19 mouse cellular contexts compared by ENCODE assay signal in genomic region chr13:91040421-91040820, GRCm38 (mm10).
DNase-seq lines count a peak whose midpoint lies in the region; ATAC-seq and TF ChIP-seq lines count a peak whose summit lies in the region.
"Had no signal": no experiment of that assay in that cellular context is flagged by ENCODE, and none has a peak within 500 bp of the region (broad histone marks: within the 10 kb centered on the region; RNA-seq: fewer than 3 reads in every experiment).

No protein-coding gene starts in this region.

- H3K36me3 ChIP-seq in lung, postnatal 0 days (ENCODE audit: insufficient read depth, low read length) = no peaks in the 10 kb centered on the region
- no peaks in the 10 kb centered on the region for H3K36me3 ChIP-seq in limb, embryonic 13.5 days
- no peaks in the 10 kb centered on the region for H3K36me3 ChIP-seq in intestine, embryonic 15.5 days
- H3K36me3 ChIP-seq in hindbrain, embryonic 12.5 days = no peaks in the 10 kb centered on the region
- H3K36me3 ChIP-seq: heart, embryonic 10.5 days; hindbrain, embryonic 10.5 days; limb, embryonic 15.5 days; midbrain, embryonic 12.5 days had no signal

- no peak overlapping the region for H3K4me2 ChIP-seq in lung, postnatal 0 days (replicated peaks; ENCODE audit: low read depth, low read length)
- H3K4me2 ChIP-seq in limb, embryonic 13.5 days (replicated peaks) = no peak overlapping the region
- no peak overlapping the region for H3K4me2 ChIP-seq in intestine, embryonic 15.5 days (replicated peaks)
- H3K4me2 ChIP-seq in hindbrain, embryonic 12.5 days (replicated peaks) = no peak overlapping the region
- H3K4me2 ChIP-seq: limb, embryonic 15.5 days; midbrain, embryonic 12.5 days had no signal

- intact Hi-C loops in gastrocnemius, postnatal 14 days (cut with DNase I; ENCODE audit: low total_unique reads) = no loop called here

- H3K4me1 ChIP-seq in lung, postnatal 0 days (ENCODE audit: insufficient read depth, low read depth, low read length) = no peaks in the 10 kb centered on the region
- H3K4me1 ChIP-seq in limb, embryonic 13.5 days = peaks cover 25% of the 10 kb centered on the region
- H3K4me1 ChIP-seq in intestine, embryonic 15.5 days (replicated peaks) = no peaks in the 10 kb centered on the region
- no peaks in the 10 kb centered on the region; the same call in 1 of the 2 replicates for H3K4me1 ChIP-seq in hindbrain, embryonic 12.5 days
- H3K4me1 ChIP-seq: hindbrain, embryonic 10.5 days; midbrain, embryonic 12.5 days had no signal

- H3K27ac ChIP-seq in lung, postnatal 0 days (ENCODE audit: low read length) = no peak overlapping the region
- H3K27ac ChIP-seq in limb, embryonic 13.5 days = peak overlapping the region; percentile 61; the same call in 1 of the 2 replicates
- no peak overlapping the region for H3K27ac ChIP-seq in intestine, embryonic 15.5 days
- H3K27ac ChIP-seq in hindbrain, embryonic 12.5 days = no peak overlapping the region
- H3K27ac ChIP-seq: gastrocnemius, adult 2 months; heart, embryonic 10.5 days; hindbrain, embryonic 10.5 days; liver, embryonic 14.5 days; midbrain, embryonic 12.5 days had no signal

- no peak overlapping the region for H3K4me3 ChIP-seq in lung, postnatal 0 days (ENCODE audit: low read depth, low read length)
- no peak overlapping the region for H3K4me3 ChIP-seq in limb, embryonic 13.5 days
- H3K4me3 ChIP-seq in intestine, embryonic 15.5 days (replicated peaks) = no peak overlapping the region
- no peak overlapping the region for H3K4me3 ChIP-seq in hindbrain, embryonic 12.5 days
- H3K4me3 ChIP-seq: gastrocnemius, adult 2 months; heart, embryonic 10.5 days; hindbrain, embryonic 10.5 days; limb, embryonic 15.5 days; midbrain, embryonic 12.5 days had no signal

- no peaks in the 10 kb centered on the region for H3K27me3 ChIP-seq in lung, postnatal 0 days (replicated peaks; ENCODE audit: insufficient read depth, low read length)
- H3K27me3 ChIP-seq in limb, embryonic 13.5 days = no peaks in the 10 kb centered on the region
- H3K27me3 ChIP-seq in intestine, embryonic 15.5 days (replicated peaks) = no peaks in the 10 kb centered on the region
- no peaks in the 10 kb centered on the region for H3K27me3 ChIP-seq in hindbrain, embryonic 12.5 days
- H3K27me3 ChIP-seq: limb, embryonic 15.5 days; midbrain, embryonic 12.5 days had no signal

- DNase-seq in gastrocnemius, postnatal 14 days = peak; percentile 9
- DNase-seq in gastrocnemius, postnatal 25 days = no peak
- DNase-seq in lung, postnatal 0 days (ENCODE audit: low spot score) = peak; percentile 44
- DNase-seq in lung, postnatal 14 days = no peak
- DNase-seq in adrenal gland, postnatal 14 days = peak; percentile 28
- DNase-seq: cerebellum, adult 11 months; gastrocnemius, adult 2 months; kidney, postnatal 14 days; right cerebral cortex, postnatal 14 days; thymus, postnatal 14 days had no signal

- TF ChIP-seq CTCF in lung, postnatal 0 days (IDR thresholded peaks at IDR 0.05) = no peak

- no peak for ATAC-seq in lung, postnatal 0 days
- ATAC-seq in limb, embryonic 13.5 days (ENCODE audit: low FRiP score, low read depth) = no peak; the same call in 1 of the 2 replicates
- no peak for ATAC-seq in intestine, embryonic 15.5 days
- no peak for ATAC-seq in hindbrain, embryonic 12.5 days (ENCODE audit: low FRiP score)
- ATAC-seq: forebrain, embryonic 14.5 days had no signal

- no peak for TF ChIP-seq EP300 in lung, postnatal 0 days (IDR thresholded peaks at IDR 0.05)

- no peak overlapping the region for H3K9ac ChIP-seq in lung, postnatal 0 days (replicated peaks; ENCODE audit: low read depth)
- H3K9ac ChIP-seq in limb, embryonic 13.5 days = no peak overlapping the region
- H3K9ac ChIP-seq in intestine, embryonic 15.5 days = no peak overlapping the region
- no peak overlapping the region for H3K9ac ChIP-seq in hindbrain, embryonic 12.5 days
- H3K9ac ChIP-seq: limb, embryonic 15.5 days; liver, embryonic 14.5 days; midbrain, embryonic 12.5 days had no signal

- no peaks in the 10 kb centered on the region for H3K9me3 ChIP-seq in lung, postnatal 0 days (ENCODE audit: low read length)
- no peaks in the 10 kb centered on the region for H3K9me3 ChIP-seq in limb, embryonic 13.5 days
- H3K9me3 ChIP-seq in intestine, embryonic 15.5 days = no peaks in the 10 kb centered on the region
- H3K9me3 ChIP-seq in hindbrain, embryonic 12.5 days (replicated peaks) = no peaks in the 10 kb centered on the region
- H3K9me3 ChIP-seq: heart, embryonic 10.5 days; hindbrain, embryonic 10.5 days; limb, embryonic 15.5 days; midbrain, embryonic 12.5 days had no signal

Comparison
In these comparisons a context has a peak if more than half of its experiments do, and no peak if none do; other contexts are left out.
1. DNase-seq: peak in gastrocnemius, postnatal 14 days (single experiment), lung, postnatal 0 days (single experiment) and adrenal gland, postnatal 14 days (single experiment); none in gastrocnemius, postnatal 25 days (single experiment) and lung, postnatal 14 days (single experiment).